Mouse (Mus musculus): ENCODE results near the gene Sec23a. TPM values are rescaled to one million over a fixed set of nuclear protein-coding genes. Genes with fewer than 3 reads are reported as not detected.
"Not testable (repeated sequence)": the region's sequence is repeated elsewhere in the genome, so short reads cannot be mapped to it uniquely, and the experiment has no call there.

Sec23a gene
- total RNA-seq, 2 experiments from 2014 or later, result 38.3 to 40.9 TPM

DNA sequence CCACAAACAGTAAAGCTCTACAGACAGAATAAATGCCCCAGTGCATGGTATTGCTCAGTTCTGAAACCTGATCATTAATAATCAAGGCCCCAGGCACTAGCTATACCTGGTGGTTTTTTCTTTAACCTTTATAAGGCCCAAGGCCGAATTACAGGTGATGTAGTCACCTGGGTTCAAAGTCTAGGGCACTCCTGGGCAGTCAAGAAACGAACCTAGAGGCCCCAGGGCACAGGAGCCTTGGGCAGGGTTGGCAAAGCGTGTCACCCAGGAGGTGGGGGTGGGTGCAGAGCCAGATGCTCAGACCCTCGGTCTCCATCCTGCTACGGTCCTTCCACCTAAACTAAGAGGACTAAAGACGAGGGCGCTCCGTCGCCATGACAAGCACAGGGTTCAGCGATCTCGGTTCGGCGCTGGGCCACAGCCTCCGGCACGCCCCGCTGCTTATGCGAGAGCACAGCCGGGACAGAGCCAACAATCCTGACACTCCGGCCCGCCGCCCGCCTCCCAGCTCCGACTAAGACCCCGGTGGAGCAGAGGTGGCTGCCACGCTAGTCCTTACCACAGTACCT, 458 bp downstream of the Sec23a start:
- no peak for DNase-seq
- intact Hi-C loops (cut with DNase I), result loop anchor here (2.0 to 5.0 kb wide), 2 partner anchors 119 to 206 kb away; partner anchors contain the start of gene Fbxo33

DNA sequence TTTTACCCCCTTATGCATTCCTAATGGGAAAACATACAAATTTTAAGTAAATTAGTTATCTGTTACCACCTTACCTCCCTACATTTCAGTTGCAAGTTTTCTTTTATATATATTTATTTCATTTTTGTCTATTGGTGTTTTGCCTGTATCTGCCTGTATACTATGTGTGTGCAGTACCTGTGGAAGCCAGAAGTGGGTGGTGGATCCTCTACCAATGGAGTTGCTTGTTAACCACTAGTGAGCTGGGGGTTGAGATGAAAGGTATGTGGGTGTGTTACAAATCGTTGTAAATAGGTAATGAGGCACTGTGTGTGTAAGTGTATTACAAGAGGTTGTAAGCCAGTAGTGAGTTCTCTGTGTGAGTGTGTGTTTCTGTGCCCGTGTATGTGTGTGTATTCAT, 1.3 kb downstream of the Sec23a start:
- intact Hi-C loops (cut with DNase I), result loop anchor here (2.0 to 5.0 kb wide), 2 partner anchors 120 to 207 kb away; partner anchors contain the start of gene Fbxo33
- no peak for DNase-seq

DNA sequence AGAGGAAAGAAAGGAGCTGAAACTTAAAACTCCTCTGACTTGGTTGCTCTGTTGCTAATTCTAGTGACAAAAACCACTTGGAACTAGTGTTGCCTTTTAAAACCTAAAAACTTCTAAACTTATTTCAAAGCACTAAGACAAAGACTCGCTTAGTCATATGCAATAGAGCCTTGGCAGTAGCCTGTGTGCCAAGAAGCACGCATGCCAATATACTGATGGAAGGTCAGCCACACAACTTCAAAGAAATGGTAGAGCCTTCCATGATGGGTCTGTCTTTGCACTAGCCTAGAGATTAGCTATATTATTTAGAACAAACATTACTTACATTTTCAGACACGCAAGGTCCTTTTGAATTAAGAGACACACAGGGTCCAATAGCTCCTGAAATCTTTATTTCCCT, 26.1 kb downstream of the Sec23a start:
- DNase-seq, result no peak
- intact Hi-C loops (cut with DNase I), result no loop called here

DNA sequence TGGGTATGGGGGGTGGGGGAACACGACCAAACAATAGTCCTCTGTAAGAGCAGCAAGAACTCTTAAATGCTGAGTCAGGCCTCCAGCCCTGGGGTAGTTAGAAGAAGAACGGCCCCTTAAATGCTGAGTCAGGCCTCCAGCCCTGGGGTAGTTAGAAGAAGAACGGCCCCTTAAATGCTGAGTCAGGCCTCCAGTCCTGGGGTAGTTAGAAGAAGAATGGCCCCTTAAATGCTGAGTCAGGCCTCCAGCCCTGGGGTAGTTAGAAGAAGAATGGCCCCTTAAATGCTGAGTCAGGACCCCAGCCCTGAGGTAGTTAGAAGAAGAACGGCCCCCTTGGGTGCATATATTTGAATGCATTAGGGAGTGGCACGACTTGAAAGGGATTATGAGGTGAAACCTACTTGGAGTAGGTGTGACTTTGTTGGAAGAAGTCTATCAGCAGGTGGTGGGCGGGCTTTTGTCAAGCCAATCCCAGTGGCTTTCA, 30.6 kb downstream of the Sec23a start:
- intact Hi-C loops (cut with DNase I); DNase-seq: not testable (repeated sequence)

DNA sequence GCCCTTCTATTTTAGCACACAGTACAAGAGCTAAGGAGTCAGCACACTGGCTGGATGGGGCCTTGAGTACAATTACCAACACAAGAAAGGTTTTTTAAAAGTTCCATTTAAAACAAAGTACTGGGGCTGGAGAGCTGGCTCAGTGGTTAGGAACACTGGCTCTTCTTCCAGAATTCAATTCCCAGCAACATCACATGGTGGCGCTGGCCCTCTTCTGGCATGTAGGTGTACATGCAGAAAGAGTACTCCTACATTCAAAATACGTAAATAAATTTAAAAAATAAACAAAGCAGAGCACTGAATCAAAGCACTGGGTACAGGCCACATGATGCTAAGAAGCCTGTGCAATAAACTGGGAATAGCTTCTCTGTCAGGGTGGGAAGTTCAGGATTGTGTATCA, 34.9 kb downstream of the Sec23a start:
- DNase-seq, result no peak
- intact Hi-C loops (cut with DNase I), result no loop called here

DNA sequence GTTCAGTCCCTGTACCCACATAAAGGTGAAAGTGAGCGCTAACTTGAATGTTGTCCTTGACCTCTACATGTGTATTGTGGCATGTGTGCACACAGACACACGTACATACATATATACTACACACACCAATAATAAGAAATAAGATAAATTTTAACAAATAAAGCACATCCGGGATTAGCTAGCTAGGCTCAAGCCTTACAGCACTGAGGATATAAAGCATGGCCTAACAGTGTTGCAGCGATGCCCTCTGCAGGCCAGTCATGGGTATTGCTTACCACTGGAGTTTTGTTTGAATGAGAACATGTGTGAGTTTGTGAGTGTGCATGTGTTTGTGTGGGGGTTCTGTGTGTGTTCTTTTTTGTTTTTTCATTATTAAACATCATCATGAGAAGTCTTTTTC, 47.2 kb downstream of the Sec23a start:
- intact Hi-C loops (cut with DNase I), result no loop called here
- peak; percentile 7 to 15 for DNase-seq

DNA sequence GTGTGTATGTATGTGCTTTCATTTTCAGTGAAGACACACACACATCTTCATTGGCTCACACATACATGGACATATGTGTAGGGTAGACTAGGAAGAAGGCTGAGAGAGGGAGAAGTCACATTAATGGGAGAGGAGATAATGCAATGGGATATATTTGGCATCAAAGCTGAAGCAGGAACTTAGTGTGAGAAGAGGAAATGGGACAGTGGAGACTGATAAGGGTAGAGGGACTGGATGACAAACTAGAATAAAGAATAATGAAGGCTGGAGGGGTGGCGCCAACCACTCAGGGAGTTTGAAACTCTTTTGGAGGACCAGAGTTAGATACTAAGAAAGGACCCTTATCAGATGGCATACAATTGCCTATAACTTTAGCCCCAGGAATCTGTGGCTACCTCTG, 51.0 kb downstream of the Sec23a start:
- intact Hi-C loops (cut with DNase I), result no loop called here
- DNase-seq, result no peak

DNA sequence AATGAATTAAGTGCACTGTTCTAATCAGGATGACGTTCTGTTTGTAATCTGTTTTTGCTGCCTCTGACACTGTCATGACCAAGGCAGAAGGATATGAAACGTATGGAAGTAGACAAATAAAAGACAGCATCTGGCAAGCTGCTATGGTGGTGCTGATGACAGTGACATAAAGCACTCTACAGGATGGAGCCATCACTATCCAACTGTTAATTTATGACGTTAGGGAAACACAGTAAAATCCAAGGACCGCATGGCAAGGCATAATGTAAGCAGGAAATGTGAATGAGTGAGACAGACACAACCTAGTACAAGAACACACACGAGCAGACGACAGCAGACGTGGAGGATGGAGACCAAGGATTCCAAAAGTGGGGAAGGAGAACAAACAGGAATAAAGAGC, 55.2 kb downstream of the Sec23a start:
- intact Hi-C loops (cut with DNase I), result no loop called here

DNA sequence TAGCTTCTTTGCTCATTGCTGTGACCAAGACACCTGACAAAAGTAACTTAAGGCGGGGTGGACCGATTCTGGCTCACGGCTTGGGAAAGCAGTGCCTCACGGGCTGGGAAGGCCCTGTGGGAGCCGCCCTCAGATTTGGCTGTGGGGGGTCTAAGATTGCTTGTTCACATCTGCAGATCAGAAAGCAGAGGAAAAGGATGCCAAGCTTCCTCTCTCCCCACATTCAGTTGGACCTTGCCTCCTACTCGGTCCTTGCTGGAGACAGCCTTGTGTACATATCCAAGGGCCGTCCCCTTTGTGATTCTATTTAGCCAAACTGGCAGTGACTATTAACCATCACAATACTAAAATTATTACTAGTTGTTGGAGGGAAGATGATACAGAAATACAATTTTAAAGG, 55.7 kb downstream of the Sec23a start:
- intact Hi-C loops (cut with DNase I), result no loop called here
- DNase-seq, result no peak

More for the DNA sequence above, 55.2 kb downstream of the Sec23a start:
- no peak for DNase-seq

DNA sequence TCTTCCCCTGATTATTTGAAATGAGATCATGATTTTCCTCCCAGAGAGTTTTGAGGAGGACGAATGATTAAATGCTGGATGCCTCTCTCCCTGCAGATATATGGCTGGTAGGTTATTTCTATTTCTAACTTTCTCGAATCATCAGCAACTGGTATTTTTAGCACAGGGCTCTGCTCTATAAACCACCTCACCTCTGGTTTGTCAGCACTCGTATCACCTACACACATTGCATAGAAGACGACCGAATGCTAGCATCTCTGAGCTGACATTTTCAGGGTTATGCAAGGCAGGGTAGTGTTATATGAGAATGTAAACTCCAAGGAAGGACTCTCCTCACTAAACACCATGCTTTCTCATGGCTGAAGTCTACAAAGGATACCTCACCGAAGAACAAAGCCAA, 63.9 kb downstream of the Sec23a start:
- no peak for DNase-seq
- intact Hi-C loops (cut with DNase I), result loop anchor here (5.0 kb wide), 1 partner anchor 1121 kb away; no protein-coding TSS in a partner anchor

DNA sequence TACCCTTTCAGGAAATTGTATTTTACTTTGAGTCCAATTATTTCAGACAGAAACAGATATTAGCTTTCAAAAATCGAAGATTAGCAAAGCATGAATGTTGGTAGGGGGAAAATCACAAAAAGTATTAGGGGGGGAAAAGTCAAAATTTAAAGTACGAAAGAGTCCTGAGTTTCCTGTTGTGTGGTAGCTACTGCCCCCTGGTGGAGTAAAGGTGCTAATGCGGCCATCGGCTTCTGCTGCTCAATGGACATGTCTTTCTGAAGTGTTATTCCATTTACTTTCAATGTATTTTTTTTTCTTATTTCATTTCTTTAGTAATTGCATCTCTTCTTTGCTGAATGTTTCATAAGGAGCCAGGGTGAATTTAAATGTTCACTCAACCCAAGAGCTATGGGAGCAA, 64.6 kb downstream of the Sec23a start:
- intact Hi-C loops (cut with DNase I), result loop anchor here (5.0 kb wide), 1 partner anchor 1120 kb away; no protein-coding TSS in a partner anchor
- peak; percentile 44 to 63 for DNase-seq

DNA sequence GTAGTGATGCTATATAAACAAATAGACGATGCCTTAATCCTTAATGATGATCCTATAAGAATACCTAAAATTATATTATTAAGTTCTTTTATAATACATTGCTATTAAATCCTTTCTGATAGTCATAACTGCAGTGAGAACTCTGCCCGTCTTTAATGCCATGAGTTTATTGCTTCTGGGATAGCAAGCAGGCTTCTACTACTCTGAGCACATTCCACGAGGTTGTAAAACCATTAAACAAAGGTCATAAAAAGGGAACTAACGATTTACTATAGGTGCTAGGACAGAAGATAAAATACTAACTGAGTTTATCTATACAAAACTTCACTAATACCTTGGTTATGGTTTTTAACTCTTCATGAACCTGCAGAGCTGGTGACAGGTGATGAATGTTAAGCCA, 69.3 kb downstream of the Sec23a start:
- intact Hi-C loops (cut with DNase I), result no loop called here
- DNase-seq, result no peak

DNA sequence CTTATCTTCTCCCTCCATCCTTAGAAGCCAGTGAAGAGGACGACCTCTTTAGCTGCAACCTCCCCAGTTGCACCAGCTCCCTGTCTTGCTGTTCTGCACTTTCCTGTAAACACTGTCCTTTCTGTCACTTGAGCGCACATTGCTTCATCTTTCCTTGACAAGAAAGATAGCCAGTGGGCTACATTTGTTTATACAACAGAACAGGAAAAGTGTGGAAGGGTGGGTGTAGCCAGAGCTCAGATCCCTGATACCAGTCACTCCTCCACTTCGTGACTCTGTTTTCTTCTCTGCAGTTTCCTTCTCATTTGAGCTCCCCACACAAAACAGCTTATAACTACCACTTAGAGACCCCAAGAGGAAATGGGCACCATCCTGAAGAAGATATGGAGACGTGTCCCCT, 77.2 kb downstream of the Sec23a start:
- DNase-seq, result no peak
- intact Hi-C loops (cut with DNase I), result no loop called here

DNA sequence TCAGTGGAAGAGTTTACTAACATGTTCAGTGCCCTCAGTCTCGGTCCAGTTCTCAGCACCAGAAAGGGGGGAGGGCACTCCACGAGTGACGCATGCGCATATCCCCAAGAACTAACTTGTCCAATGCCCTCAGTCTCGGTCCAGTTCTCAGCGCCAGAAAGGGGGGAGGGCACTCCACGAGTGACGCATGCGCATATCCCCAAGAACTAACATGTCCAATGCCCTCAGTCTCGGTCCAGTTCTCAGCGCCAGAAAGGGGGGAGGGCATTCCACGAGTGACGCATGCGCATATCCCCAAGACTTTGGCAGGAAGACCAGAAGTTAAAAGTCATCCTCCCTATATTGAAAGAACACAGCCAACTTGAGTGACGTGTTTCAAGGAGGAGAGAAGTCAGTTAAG, 86.8 kb downstream of the Sec23a start:
- intact Hi-C loops (cut with DNase I), result no loop called here
- DNase-seq, result no peak

DNA sequence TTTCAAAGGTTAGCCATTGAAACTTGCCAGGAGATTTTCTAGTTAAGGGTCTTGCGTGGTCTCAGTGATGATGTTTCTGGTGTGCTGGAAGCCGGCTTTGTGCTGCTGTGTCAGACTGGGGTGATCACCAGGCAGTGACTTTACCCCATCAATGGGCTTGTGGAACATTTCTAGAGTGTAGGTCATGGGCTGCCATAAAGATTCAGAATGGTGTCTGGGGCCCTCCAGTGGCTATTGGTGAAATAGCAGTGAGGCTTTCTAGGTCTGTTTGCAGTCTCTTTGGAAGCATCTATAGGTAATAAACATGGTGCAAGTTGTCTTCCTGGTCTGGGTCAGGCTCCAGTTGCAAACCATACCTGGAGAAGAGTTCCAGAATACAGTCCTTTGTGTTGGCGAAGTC, 87.8 kb downstream of the Sec23a start:
- DNase-seq, result peak in 1 of 2 experiments; percentile 17
- intact Hi-C loops (cut with DNase I), result no loop called here

DNA sequence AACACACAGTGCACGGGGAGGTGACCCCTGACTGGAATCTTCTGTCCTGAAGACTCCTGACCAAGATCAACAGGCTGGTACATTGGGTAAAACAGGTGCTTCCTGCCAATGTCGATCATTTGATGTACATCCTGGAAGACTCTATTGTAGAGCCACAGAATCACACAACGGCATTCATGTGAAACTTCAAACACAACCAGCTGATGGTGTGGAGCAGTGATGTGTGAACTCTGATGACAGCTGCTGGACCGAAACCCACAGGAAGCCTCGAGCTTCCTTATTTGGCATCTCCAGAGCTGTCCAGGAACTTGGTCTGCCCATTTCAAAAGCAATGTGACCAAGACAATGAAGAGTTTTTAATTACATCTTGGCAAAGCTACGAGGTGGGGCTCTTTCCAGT, 91.0 kb downstream of the Sec23a start:
- intact Hi-C loops (cut with DNase I), result no loop called here
- no peak for DNase-seq

DNA sequence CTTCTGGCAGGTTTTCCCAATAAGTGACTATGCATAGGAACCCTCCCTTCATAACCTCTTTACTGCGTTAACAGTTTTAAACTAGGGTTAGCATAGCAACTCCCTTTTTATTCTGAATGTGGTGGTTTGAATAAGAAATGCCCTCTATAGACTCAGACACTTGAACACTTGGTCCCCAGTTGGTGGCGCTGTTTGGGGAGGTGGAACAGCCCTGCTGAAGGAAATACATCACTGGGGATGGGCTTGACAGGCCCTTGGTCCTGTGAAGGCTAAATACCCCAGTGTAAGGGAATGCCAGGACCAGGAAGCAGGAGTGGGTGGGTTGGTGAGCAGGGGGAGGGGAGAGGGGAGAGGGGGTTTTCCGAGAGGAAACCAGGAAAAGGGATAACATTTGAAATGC, 92.3 kb downstream of the Sec23a start:
- intact Hi-C loops (cut with DNase I), result no loop called here
- DNase-seq, result no peak

DNA sequence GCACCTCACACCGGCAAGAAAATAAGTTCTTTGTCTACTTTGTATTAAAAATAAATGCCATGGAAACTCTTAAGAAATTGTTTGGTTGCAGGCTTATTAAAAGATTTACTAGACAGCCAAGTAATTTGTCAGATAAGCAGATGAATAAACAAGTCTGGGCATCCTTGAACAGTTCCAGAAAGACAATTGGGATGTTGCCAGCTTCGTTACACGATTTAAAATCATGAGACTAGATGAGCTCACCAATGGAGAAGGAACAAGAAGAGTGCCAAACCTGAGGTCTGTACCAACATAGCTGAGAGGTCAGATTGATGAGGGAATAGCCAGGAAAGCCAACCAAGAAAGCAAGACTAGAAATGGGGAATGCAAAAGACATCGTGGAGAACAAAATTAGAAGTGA, 102.0 kb downstream of the Sec23a start:
- intact Hi-C loops (cut with DNase I), result no loop called here

More for the DNA sequence above, 102.0 kb downstream of the Sec23a start:
- DNase-seq, result no peak

Other genes starting within 250 kb of the Sec23a start
- 1 to 10 TPM; 5.5 to 5.9 TPM for gene Gemin2, start 1.4 kb upstream of the Sec23a start, total RNA-seq (2021)
- gene Trappc6b, start 49.5 kb upstream of the Sec23a start, total RNA-seq (2021), result 10 to 100 TPM; 46.7 to 50.0 TPM
- gene Pnn, start 54.9 kb upstream of the Sec23a start, total RNA-seq (2021), result 10 to 100 TPM; 25.9 to 26.5 TPM
- 10 to 100 TPM; 79.4 to 90.4 TPM for gene Mia2, start 83.8 kb upstream of the Sec23a start, total RNA-seq (2021)
- 1 to 10 TPM; 8.1 to 9.2 TPM for gene Fbxo33, start 207.7 kb upstream of the Sec23a start, total RNA-seq (2021)